Mouse (Mus musculus) macrophage (primary cell): ENCODE results near the gene Cebpg. TPM values are rescaled to one million over a fixed set of nuclear protein-coding genes. Genes with fewer than 3 reads are reported as not detected.
A peak's percentile ranks its signal among the peaks of the same experiment; 100 is the strongest.

ENCODE experiments used
- H3K27ac ChIP-seq: fragments of 350-480 bp; formaldehyde crosslinking; 2 replicates; pipeline ENCODE4 v1.9.0; 2021
- H3K36me3 ChIP-seq: fragments of 350-480 bp; formaldehyde crosslinking; 2 replicates; pipeline ENCODE4 v1.9.0; 2021; ENCODE audit errors: inconsistent target
- H3K4me3 ChIP-seq: fragments of 350-480 bp; formaldehyde crosslinking; 2 replicates; pipeline ENCODE4 v1.9.0; 2021; ENCODE audit errors: inconsistent target
- H3K79me2 ChIP-seq: fragments of 350-480 bp; formaldehyde crosslinking; 2 replicates; pipeline ENCODE4 v1.9.0; 2021; ENCODE audit errors: inconsistent target
- WGBS: methylation state at CpG from one replicate; pipeline ENCODE4 v1.1.7; 2026; ENCODE audit warnings: inconsistent platforms; ENCODE audit not compliant: missing documents; 5-methylcytosine and 5-hydroxymethylcytosine counted together
- polyA plus RNA-seq: library from polyadenylated mRNA; stranded (reverse); fragments of 250-400 nt; gene quantifications from 3 replicates; pipeline ENCODE4 v1.2.4, GENCODE M21; 2018; ENCODE audit warnings: inconsistent platforms

Gene Cebpg
- polyA plus RNA-seq, 1 experiment from 2014 or later = 31.4 TPM

- Histone ChIP-seq H3K4me3 (no peak overlapping the region), H3K27ac (no peak overlapping the region), H3K79me2 (peaks cover 15% of the 10 kb centered on the region), H3K36me3 (no peaks in the 10 kb centered on the region)
- WGBS = 79% methylated on average over 4 of the region's 5 CpGs
These were observed 3.1 kb upstream of the Cebpg start for GRCm38 (mm10) chr7:35059467-35059866.

GRCm38 (mm10) chr7:35058329-35058728 lies 2.0 kb upstream of the Cebpg start:
- H3K4me3 ChIP-seq = no peak overlapping the region
- whole genome bisulfite sequencing = 76% methylated on average over 1 of the region's 1 CpGs
- H3K27ac ChIP-seq = no peak overlapping the region
- H3K36me3 ChIP-seq = no peaks in the 10 kb centered on the region
- H3K79me2 ChIP-seq = peaks cover 26% of the 10 kb centered on the region

GRCm38 (mm10) chr7:35057569-35057968 lies 1.2 kb upstream of the Cebpg start:
- Histone ChIP-seq H3K4me3 (no peak overlapping the region), H3K36me3 (no peaks in the 10 kb centered on the region), H3K27ac (peak overlapping the region; percentile 95), H3K79me2 (peaks cover 34% of the 10 kb centered on the region)
- 65% methylated on average over 4 of the region's 4 CpGs for WGBS

GRCm38 (mm10) chr7:35056999-35057398 lies 626 bp upstream of the Cebpg start:
- 1% methylated on average over 9 of the region's 10 CpGs for WGBS
- H3K79me2 ChIP-seq = peaks cover 39% of the 10 kb centered on the region

GRCm38 (mm10) chr7:35055619-35056435 lies 546 bp downstream of the Cebpg start:
- peaks cover 51% of the 10 kb centered on the region for H3K79me2 ChIP-seq
- peak overlapping the region; percentile 79 for H3K27ac ChIP-seq
- WGBS = under 1% methylated on average over 74 of the region's 77 CpGs
- H3K36me3 ChIP-seq = peaks cover 2% of the 10 kb centered on the region; the same call in 1 of the 2 replicates
- peak overlapping the region; percentile 84 for H3K4me3 ChIP-seq

More at GRCm38 (mm10) chr7:35056999-35057398, 626 bp upstream of the Cebpg start:
- Histone ChIP-seq H3K36me3 (no peaks in the 10 kb centered on the region), H3K27ac (peak overlapping the region; percentile 95), H3K4me3 (peak overlapping the region; percentile 44)

- H3K27ac ChIP-seq = peak overlapping the region; percentile 79
- H3K36me3 ChIP-seq = peaks cover 9% of the 10 kb centered on the region; the same call in 1 of the 2 replicates
- WGBS = 88% methylated on average over 2 of the region's 2 CpGs
- H3K4me3 ChIP-seq = peak overlapping the region; percentile 84
- peaks cover 58% of the 10 kb centered on the region for H3K79me2 ChIP-seq
These were observed 1.3 kb downstream of the Cebpg start for GRCm38 (mm10) chr7:35054977-35055618.

GRCm38 (mm10) chr7:35054286-35054685 lies 2.1 kb downstream of the Cebpg start:
- Histone ChIP-seq H3K27ac (no peak overlapping the region), H3K36me3 (peaks cover 17% of the 10 kb centered on the region), H3K79me2 (peaks cover 66% of the 10 kb centered on the region), H3K4me3 (no peak overlapping the region)
- WGBS = 88% methylated on average over 1 of the region's 1 CpGs

- H3K79me2 ChIP-seq = peaks cover 78% of the 10 kb centered on the region
- whole genome bisulfite sequencing = 87% methylated on average over 3 of the region's 3 CpGs
- peaks cover 24% of the 10 kb centered on the region for H3K36me3 ChIP-seq
- H3K4me3 ChIP-seq = no peak overlapping the region
- H3K27ac ChIP-seq = no peak overlapping the region
These were observed 3.2 kb downstream of the Cebpg start for GRCm38 (mm10) chr7:35053161-35053560.

- no peak overlapping the region for H3K27ac ChIP-seq
- H3K79me2 ChIP-seq = peaks cover 100% of the 10 kb centered on the region
- WGBS = 98% methylated on average over 12 of the region's 12 CpGs
- peaks cover 29% of the 10 kb centered on the region for H3K36me3 ChIP-seq
- H3K4me3 ChIP-seq = no peak overlapping the region
These were observed 5.8 kb downstream of the Cebpg start for GRCm38 (mm10) chr7:35050540-35050939.

GRCm38 (mm10) chr7:35046091-35046490 lies 10.3 kb downstream of the Cebpg start:
- Histone ChIP-seq H3K36me3 (peaks cover 51% of the 10 kb centered on the region), H3K27ac (no peak overlapping the region), H3K79me2 (peaks cover 85% of the 10 kb centered on the region), H3K4me3 (no peak overlapping the region)
- 100% methylated on average over 4 of the region's 4 CpGs for WGBS

GRCm38 (mm10) chr7:35044719-35045118 lies 11.7 kb downstream of the Cebpg start:
- no peak overlapping the region for H3K27ac ChIP-seq
- H3K36me3 ChIP-seq = peaks cover 45% of the 10 kb centered on the region
- peaks cover 71% of the 10 kb centered on the region for H3K79me2 ChIP-seq
- H3K4me3 ChIP-seq = no peak overlapping the region
- 100% methylated on average over 2 of the region's 2 CpGs for WGBS

- Histone ChIP-seq H3K79me2 (peaks cover 58% of the 10 kb centered on the region), H3K27ac (no peak overlapping the region), H3K36me3 (peaks cover 34% of the 10 kb centered on the region), H3K4me3 (no peak overlapping the region)
- 95% methylated on average over 10 of the region's 10 CpGs for WGBS
These were observed 13.0 kb downstream of the Cebpg start for GRCm38 (mm10) chr7:35043266-35043817.

GRCm38 (mm10) chr7:35042759-35043217 lies 13.6 kb downstream of the Cebpg start:
- H3K4me3 ChIP-seq = no peak overlapping the region
- peaks cover 52% of the 10 kb centered on the region for H3K79me2 ChIP-seq
- peaks cover 34% of the 10 kb centered on the region for H3K36me3 ChIP-seq
- 95% methylated on average over 5 of the region's 5 CpGs for WGBS
- H3K27ac ChIP-seq = no peak overlapping the region

- Histone ChIP-seq H3K36me3 (peaks cover 34% of the 10 kb centered on the region), H3K79me2 (peaks cover 46% of the 10 kb centered on the region), H3K4me3 (no peak overlapping the region), H3K27ac (no peak overlapping the region)
These were observed 14.2 kb downstream of the Cebpg start for GRCm38 (mm10) chr7:35042209-35042554.
